Mouse (Mus musculus) B cell, adult 2 months (primary cell): ENCODE results near the gene Ago3.

Experiments
- DNase-seq, 2 experiments: peaks; one replicate each; pipeline ENCODE4 v3.0.0; 2022

The Ago3 gene

DNA sequence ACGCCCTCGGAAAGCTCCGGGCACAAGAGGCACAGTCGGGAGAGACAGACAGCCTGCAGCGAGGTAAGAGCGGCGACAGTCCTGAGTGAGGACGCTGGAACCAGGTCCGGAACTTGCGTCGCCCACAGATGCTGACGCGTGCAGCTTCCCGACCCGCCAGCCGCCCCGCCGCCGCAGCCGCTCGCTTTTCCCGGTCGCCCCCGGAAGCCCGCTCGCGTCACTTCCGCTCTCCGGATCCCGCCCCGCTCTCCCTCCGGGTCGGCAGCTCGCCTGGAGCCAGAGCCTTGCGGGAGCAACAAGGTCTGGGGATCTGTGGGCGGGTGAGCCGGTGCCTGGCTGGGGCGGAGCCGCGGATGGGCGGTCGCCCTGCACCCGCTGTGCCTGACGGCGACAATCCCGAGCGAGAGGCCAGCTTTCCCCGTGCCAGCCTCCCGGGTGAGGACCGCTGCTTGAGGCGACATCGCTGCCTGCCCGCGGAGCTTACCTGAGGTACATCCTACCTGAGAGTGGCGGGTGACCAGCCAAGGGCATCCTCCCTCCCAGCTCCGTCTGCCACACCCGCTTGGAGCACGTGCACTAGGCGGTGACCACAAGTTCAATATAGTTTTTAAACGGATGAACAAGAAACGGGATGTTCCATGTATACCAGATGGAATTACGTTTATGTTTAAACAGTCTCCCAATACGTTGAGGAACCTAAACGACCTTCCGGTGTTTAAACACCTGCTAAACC, at the start of gene Ago3:
TSS of gene Ago3 (minus strand) at position 210 of the 733 bp plus-strand sequence.
- peak; percentile 85 to 89 for DNase-seq

- DNase-seq = no peak
Observed at GRCm38 (mm10) chr4:126473031-126473430, 43.7 kb upstream of the Ago3 start.

- no peak for DNase-seq
Observed at GRCm38 (mm10) chr4:126469334-126469733, 40.0 kb upstream of the Ago3 start.

GRCm38 (mm10) chr4:126468925-126469324, 39.6 kb upstream of the Ago3 start:
- DNase-seq = no peak

GRCm38 (mm10) chr4:126468285-126468901, 39.0 kb upstream of the Ago3 start, which contains the start of gene Ago1:
Gene Ago1 (minus strand): TSS chr4:126468583.
- DNase-seq = peak; percentile 97

DNA sequence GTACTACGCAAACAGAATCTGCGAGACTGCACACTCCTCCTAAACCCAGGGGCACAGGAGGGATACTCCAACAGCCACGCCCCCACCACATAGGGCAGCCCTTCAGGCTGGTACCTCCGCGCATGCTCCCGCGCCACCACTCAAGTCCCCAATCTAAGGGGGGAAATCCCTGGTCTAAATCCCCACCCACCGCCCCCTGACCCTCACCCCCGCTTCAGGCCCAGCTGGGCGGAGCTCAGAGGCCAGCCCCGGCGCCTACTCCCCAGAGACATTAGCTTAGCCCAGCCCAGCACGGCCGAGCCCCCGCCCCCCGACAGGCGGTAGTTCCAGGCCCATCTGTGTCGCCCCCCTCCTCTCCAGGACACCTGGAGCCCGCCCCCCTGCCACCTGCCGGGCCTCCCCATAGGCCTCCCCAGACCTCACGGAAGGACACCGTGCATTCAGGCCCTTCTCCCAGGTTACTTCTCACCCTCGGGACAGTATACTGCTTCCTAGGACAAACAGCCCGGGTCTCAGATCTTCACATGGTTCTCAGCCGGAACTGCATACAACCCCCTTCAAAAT, 38.4 kb upstream of the Ago3 start:
- DNase-seq = peak; percentile 73 to 74

GRCm38 (mm10) chr4:126466251-126466750, 36.9 kb upstream of the Ago3 start:
- no peak for DNase-seq

- DNase-seq = no peak
Observed at GRCm38 (mm10) chr4:126465843-126466242, 36.5 kb upstream of the Ago3 start.

DNA sequence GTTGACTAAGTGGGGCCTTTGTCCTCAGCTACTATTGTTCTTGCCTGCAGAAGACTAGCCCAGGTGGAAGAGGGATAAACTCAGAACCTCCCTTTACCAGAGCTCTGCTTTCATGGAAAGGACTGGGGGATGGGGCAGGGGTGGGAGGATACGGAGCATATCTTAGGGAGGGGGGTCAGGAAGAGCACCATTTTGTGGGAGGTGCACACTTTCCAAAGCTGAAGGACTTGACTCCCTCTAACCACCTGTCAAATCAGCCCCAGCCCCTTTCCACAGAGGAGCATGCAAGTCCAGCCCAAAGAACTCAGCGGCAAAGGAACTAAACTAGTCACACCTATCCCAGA, 35.5 kb upstream of the Ago3 start:
- DNase-seq = no peak

GRCm38 (mm10) chr4:126464189-126464891, 35.0 kb upstream of the Ago3 start:
- DNase-seq = no peak

GRCm38 (mm10) chr4:126455441-126455840, 26.1 kb upstream of the Ago3 start:
- no peak for DNase-seq

DNA sequence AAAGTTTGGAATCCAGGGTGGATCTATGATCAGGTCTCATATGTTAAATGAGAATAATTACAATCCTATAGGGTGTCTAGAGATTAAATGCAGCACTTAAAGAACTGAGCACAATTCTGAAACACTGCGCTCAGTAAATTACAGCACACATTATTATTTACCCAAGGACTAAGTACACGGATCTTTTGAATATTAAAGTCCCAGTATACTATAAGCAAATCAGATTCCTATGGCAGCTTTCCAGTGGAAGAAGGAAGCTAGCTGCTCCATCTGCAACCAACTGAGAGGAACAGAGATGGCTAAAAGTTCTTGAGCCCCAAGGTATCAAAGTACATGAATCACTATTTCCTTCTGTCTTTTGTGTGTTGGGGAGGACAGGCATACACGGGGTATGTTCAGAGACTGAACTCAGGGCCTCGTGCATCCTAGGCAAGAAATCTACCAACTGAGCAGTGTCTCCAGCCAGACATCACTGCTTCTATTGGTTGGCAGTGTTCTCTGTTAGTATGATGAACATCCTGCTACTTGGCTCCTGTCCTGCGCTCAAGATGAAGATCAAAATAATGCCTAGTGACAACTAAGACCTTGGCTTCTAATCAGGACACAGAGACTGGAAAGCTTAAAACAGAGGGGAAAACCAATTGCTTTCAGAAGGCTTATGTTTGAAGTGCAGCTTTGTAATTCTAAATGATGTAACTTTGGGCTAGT, 25.3 kb upstream of the Ago3 start:
- no peak for DNase-seq

DNA sequence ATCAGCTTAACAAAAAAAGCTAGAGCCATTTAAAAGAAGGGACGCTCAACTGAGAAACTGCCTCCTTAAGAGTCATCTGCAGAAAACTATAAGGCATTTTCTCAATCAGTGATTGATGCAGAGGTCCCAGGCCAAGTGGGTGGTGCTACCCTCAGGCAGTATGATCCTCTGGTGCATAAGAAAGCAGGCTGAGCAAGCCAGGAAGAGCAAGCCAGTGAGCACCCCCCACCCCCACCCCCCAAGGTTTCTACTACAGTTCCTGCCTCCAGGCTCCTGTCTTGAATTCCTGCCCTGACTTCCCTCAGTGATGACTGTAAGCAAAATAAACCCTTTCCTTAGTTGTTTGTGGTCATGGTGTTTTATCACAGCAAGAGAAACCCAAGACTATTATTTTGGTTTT, 20.9 kb upstream of the Ago3 start:
- no peak for DNase-seq

DNA sequence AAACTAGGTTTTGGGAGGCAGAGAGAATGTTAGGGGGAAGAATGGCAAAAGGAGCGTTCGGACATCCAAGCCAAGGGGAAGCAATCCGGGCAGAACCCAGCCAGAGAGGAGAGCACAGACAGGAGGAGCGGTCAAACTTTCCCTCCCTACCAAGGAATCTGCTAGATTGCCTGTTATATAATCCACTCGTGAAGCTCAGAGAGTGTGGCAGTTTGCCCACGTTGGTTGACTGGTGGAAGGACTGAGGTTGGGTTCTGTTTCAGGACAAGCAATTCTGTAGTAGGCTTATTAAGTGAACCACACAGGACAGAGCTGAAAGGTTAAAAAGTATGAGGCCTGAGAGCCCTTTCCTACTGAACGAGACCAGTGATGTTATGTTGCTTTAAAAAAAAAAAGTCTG, 17.8 kb upstream of the Ago3 start:
- DNase-seq = no peak

- DNase-seq = no peak
Observed at GRCm38 (mm10) chr4:126444528-126444927, 15.2 kb upstream of the Ago3 start.

- no peak for DNase-seq
Observed at GRCm38 (mm10) chr4:126438261-126438660, 8.9 kb upstream of the Ago3 start.

DNA sequence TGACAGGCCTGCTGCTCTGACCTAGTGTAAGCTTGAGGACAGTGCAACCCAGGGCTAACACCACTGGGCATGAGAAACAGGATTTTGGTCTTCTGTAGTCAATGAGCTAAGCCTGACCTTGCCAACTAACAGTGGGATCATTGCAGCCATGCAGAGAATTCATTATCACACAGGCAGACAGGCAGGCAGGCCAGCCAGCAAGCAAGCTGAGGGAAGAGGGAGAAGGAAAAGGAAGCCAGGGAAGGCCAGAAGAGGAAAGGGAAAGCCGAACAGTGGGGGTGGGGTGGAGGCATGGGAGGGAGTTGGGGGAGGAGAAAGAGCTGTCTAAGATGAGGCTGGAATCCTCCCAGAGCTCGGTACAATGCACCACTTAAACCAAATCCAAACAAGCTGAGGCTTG, 6.9 kb upstream of the Ago3 start:
- DNase-seq = no peak

GRCm38 (mm10) chr4:126434094-126434493, 4.7 kb upstream of the Ago3 start:
- no peak for DNase-seq

GRCm38 (mm10) chr4:126433175-126433574, 3.8 kb upstream of the Ago3 start:
- no peak for DNase-seq

- DNase-seq = no peak
Observed at GRCm38 (mm10) chr4:126431746-126432145, 2.4 kb upstream of the Ago3 start.

- DNase-seq = no peak
Observed at GRCm38 (mm10) chr4:126428682-126429346, 542 bp downstream of the Ago3 start.

- no peak for DNase-seq
Observed at GRCm38 (mm10) chr4:126423866-126424265, 5.5 kb downstream of the Ago3 start.
